Mouse (Mus musculus) liver, adult 2 months (tissue): Measurements from ENCODE around the gene Tmtc4. TPM values are rescaled to one million over a fixed set of nuclear protein-coding genes. Genes with fewer than 3 reads are reported as not detected.

ENCODE experiments used
- DNase-seq: peaks from one replicate; pipeline ENCODE4 v3.0.0-alpha.2; 2011; ENCODE audit warnings: low read depth, low spot score; ENCODE audit errors: extremely low read depth
- H3K27ac ChIP-seq: fragments of 200-500 bp; replicated peaks from 2 replicates; pipeline ENCODE4 v1.5.1; 2012; ENCODE audit warnings: low read depth, mild to moderate bottlenecking, control low read depth, inconsistent platforms, low read length; ENCODE audit not compliant: insufficient read depth
- H3K27me3 ChIP-seq: fragments of 200-500 bp; 2 replicates; pipeline ENCODE4 v1.6.1; 2012; ENCODE audit warnings: mild to moderate bottlenecking, moderate library complexity, low read length, inconsistent platforms; ENCODE audit not compliant: control insufficient read depth, insufficient read depth
- H3K36me3 ChIP-seq: fragments of 200-500 bp; 2 replicates; pipeline ENCODE4 v1.6.1; 2012; ENCODE audit warnings: low read length, inconsistent platforms; ENCODE audit not compliant: control insufficient read depth, insufficient read depth
- H3K4me1 ChIP-seq: fragments of 200-500 bp; 2 replicates; pipeline ENCODE4 v1.6.1; 2011; ENCODE audit warnings: low read length; ENCODE audit not compliant: control insufficient read depth, insufficient read depth
- H3K4me3 ChIP-seq: fragments of 200-500 bp; 2 replicates; pipeline ENCODE4 v1.5.1; 2011; ENCODE audit warnings: low read depth, mild to moderate bottlenecking, control low read depth, low read length, moderate library complexity; ENCODE audit not compliant: insufficient read depth
- H3K79me2 ChIP-seq: fragments of 200-500 bp; 2 replicates; pipeline ENCODE4 v1.6.1; 2012; ENCODE audit warnings: inconsistent platforms, mild to moderate bottlenecking, low read length, moderate library complexity; ENCODE audit not compliant: control insufficient read depth, insufficient read depth
- H3K9ac ChIP-seq: fragments of 200-500 bp; 2 replicates; pipeline ENCODE4 v1.6.1; 2012; ENCODE audit warnings: low read depth, mild to moderate bottlenecking, control low read depth, inconsistent platforms, low read length
- CTCF ChIP-seq: fragments of 200-500 bp; IDR thresholded peaks from 2 replicates; pipeline ENCODE4 v1.5.1; 2011; ENCODE audit warnings: low read depth, low read length, control low read depth
- POLR2A ChIP-seq: fragments of 200-500 bp; IDR thresholded peaks from 2 replicates; pipeline ENCODE4 v1.6.1; 2011; ENCODE audit warnings: low read length, control low read depth; ENCODE audit not compliant: insufficient read depth; ENCODE audit errors: extremely low read depth
- WGBS: fragments of 180-500 bp; shearing (Covaris S2); methylation state at CpG from one replicate; pipeline ENCODE4 v1.1.7; 2018; 5-methylcytosine and 5-hydroxymethylcytosine counted together
- polyA plus RNA-seq: library from polyadenylated mRNA; depleted of rRNA; stranded (reverse); fragments of >200 nt; gene quantifications from 2 replicates; pipeline ENCODE4 v1.2.3, GENCODE M21; 2012; rRNA removed
- total RNA-seq: library from RNA; depleted of rRNA; stranded (reverse); fragments of >200 nt; gene quantifications from 2 replicates; pipeline ENCODE4 v1.2.3, GENCODE M21; 2014; rRNA removed

Gene Tmtc4
- total and polyA plus RNA-seq, 2 experiments = 5.3 to 7.0 TPM

- no peaks in the 10 kb centered on the region for H3K79me2 ChIP-seq
- no peaks in the 10 kb centered on the region for H3K36me3 ChIP-seq
- DNase-seq = no peak
- no peaks in the 10 kb centered on the region for H3K27me3 ChIP-seq
- 85% methylated on average over 8 of the region's 8 CpGs for WGBS
- H3K27ac ChIP-seq = no peak overlapping the region
- H3K9ac ChIP-seq = no peak overlapping the region
- TF ChIP-seq POLR2A = no peak
- TF ChIP-seq CTCF = no peak
- H3K4me1 ChIP-seq = peaks cover 15% of the 10 kb centered on the region
- H3K4me3 ChIP-seq = no peak overlapping the region
Measured at GRCm38 (mm10) chr14:122875056-122875455, 108.8 kb downstream of the Tmtc4 start.

GRCm38 (mm10) chr14:122872612-122873011, 111.2 kb downstream of the Tmtc4 start:
- DNase-seq = peak; percentile 24
- H3K9ac ChIP-seq = no peak overlapping the region
- H3K4me1 ChIP-seq = peaks cover 8% of the 10 kb centered on the region
- H3K36me3 ChIP-seq = no peaks in the 10 kb centered on the region
- H3K27me3 ChIP-seq = no peaks in the 10 kb centered on the region
- no peak overlapping the region for H3K4me3 ChIP-seq
- 47% methylated on average over 6 of the region's 6 CpGs for WGBS
- no peak overlapping the region for H3K27ac ChIP-seq
- H3K79me2 ChIP-seq = no peaks in the 10 kb centered on the region
- TF ChIP-seq CTCF (no peak), POLR2A (no peak)

- Histone ChIP-seq H3K9ac (no peak overlapping the region), H3K27me3 (no peaks in the 10 kb centered on the region), H3K4me3 (no peak overlapping the region), H3K27ac (no peak overlapping the region), H3K4me1 (peaks cover 8% of the 10 kb centered on the region), H3K79me2 (no peaks in the 10 kb centered on the region), H3K36me3 (no peaks in the 10 kb centered on the region)
- TF ChIP-seq CTCF (no peak), POLR2A (no peak)
- DNase-seq = no peak
- WGBS = 85% methylated on average over 4 of the region's 4 CpGs
Measured at GRCm38 (mm10) chr14:122871841-122872580, 111.8 kb downstream of the Tmtc4 start.

GRCm38 (mm10) chr14:122869831-122870230, 114.0 kb downstream of the Tmtc4 start:
- Histone ChIP-seq H3K27me3 (no peaks in the 10 kb centered on the region), H3K27ac (no peak overlapping the region), H3K79me2 (no peaks in the 10 kb centered on the region), H3K9ac (no peak overlapping the region), H3K36me3 (no peaks in the 10 kb centered on the region), H3K4me1 (peaks cover 4% of the 10 kb centered on the region), H3K4me3 (no peak overlapping the region)
- TF ChIP-seq POLR2A (no peak), CTCF (no peak)
- WGBS = 64% methylated on average over 6 of the region's 6 CpGs
- no peak for DNase-seq

Other genes starting within 250 kb of the Tmtc4 start
- gene Ggact, start 70.3 kb downstream of the Tmtc4 start, total RNA-seq = 122 and 144 TPM in 2 replicates
- 187 and 252 TPM in 2 replicates for gene Ggact, start 70.3 kb downstream of the Tmtc4 start, polyA plus RNA-seq